Mouse (Mus musculus): ENCODE results near the gene Rack1. TPM values are rescaled to one million over a fixed set of nuclear protein-coding genes. Genes with fewer than 3 reads are reported as not detected.

Gene Rack1
- total and polyA plus RNA-seq, 3 experiments: 3,744 to 6,330 (median 5,265) TPM

DNA sequence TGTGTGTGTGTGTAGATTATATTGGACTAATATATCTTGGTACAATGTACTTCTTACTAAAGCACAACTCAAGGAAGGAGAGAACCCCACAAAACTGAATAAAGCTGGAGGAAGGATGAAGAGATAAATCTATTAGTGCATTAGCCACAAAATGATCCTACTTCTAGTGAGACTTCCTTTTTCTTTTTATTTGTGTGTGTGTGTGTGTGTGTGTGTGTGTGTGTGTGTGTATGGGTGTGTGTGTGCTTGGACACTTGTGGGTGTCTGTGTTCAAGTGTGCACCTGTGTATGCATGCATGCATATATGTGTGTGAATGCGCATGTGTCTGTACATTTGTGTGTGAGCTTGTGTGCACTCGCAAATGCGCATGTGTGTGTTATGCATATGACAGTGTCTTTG is 6.9 kb upstream of the Rack1 start:
- Histone ChIP-seq H3K4me3 (replicated peaks in 1 of 3; ENCODE audit: low read depth in 2 of 3, low read length in 2 of 3, poor library complexity in 1 of 3) (no peak overlapping the region), H3K79me2 (replicated peaks; ENCODE audit: control insufficient read depth, extremely low read depth, insufficient read depth, poor library complexity, severe bottlenecking) (peaks cover 11% of the 10 kb centered on the region), H3K27me3 (replicated peaks) (no peaks in the 10 kb centered on the region), H3K4me2 (ENCODE audit: insufficient read depth, low read depth, poor library complexity, severe bottlenecking) (no peak overlapping the region), H3K27ac (ENCODE audit: insufficient read depth, low read depth) (no peak overlapping the region), H3K36me3 (replicated peaks in 1 of 2; ENCODE audit: control insufficient read depth in 1 of 2, insufficient read depth in 1 of 2, low read length in 1 of 2) (peaks cover 4 to 31% of the 10 kb centered on the region in 2 experiments), H3K9ac (ENCODE audit: insufficient read depth, low read depth) (no peak overlapping the region), H3K4me1 (ENCODE audit: control insufficient read depth in 1 of 2, insufficient read depth in 2 of 2) (peaks cover 9 to 38% of the 10 kb centered on the region in 2 experiments), H3K9me3 (replicated peaks; ENCODE audit: low read length) (no peaks in the 10 kb centered on the region)
- dilution Hi-C loops (cut with MboI; ENCODE audit: extremely low pct_ligation_motif_present, extremely low pct_unique_long_range_greater_than_20kb, low sequenced_read_pairs) (no loop called here), in situ Hi-C loops (cut with MboI; ENCODE audit: low pct_ligation_motif_present, low pct_unique_long_range_greater_than_20kb, low sequenced_read_pairs) (no loop called here)
- TF ChIP-seq ZMIZ1 (IDR thresholded peaks at IDR 0.05; ENCODE audit: low read depth, low read length) (no peak), UBTF (IDR thresholded peaks at IDR 0.05; ENCODE audit: low read depth, low read length) (no peak), USF1 (IDR thresholded peaks at IDR 0.05; ENCODE audit: low read depth, low read length) (no peak), SIN3A (IDR thresholded peaks at IDR 0.05; ENCODE audit: low read length) (no peak), TBP (conservative IDR thresholded peaks at IDR 0.05; ENCODE audit: low read depth, low read length) (no peak), ZC3H11A (IDR thresholded peaks at IDR 0.05; ENCODE audit: low read depth, low read length) (no peak), MAX (IDR thresholded peaks at IDR 0.05; ENCODE audit: low read length) (no peak), ZKSCAN1 (IDR thresholded peaks at IDR 0.05; ENCODE audit: borderline replicate concordance, low read depth, low read length) (no peak), GABPA (IDR thresholded peaks at IDR 0.05; ENCODE audit: insufficient replicate concordance, low read depth, low read length) (no peak), MYC (IDR thresholded peaks at IDR 0.05; ENCODE audit: low read depth, low read length) (no peak), BHLHE40 (IDR thresholded peaks at IDR 0.05; ENCODE audit: low read depth, low read length) (no peak), KAT2A (IDR thresholded peaks at IDR 0.05; ENCODE audit: insufficient replicate concordance, low read length) (no peak), JUN (IDR thresholded peaks at IDR 0.05; ENCODE audit: insufficient read depth, low read depth, low read length) (no peak), NELFE (IDR thresholded peaks at IDR 0.05; ENCODE audit: low read depth, low read length) (no peak), MAZ (IDR thresholded peaks at IDR 0.05; ENCODE audit: low read depth, low read length) (no peak), SMC3 (IDR thresholded peaks at IDR 0.05; ENCODE audit: low read depth, low read length) (no peak), CTCF (conservative IDR thresholded peaks at IDR 0.05 in 1 of 2, IDR thresholded peaks at IDR 0.05 in 1 of 2; ENCODE audit: low read depth in 2 of 2, low read length in 2 of 2) (no peak), E2F4 (IDR thresholded peaks at IDR 0.05; ENCODE audit: insufficient replicate concordance, low read depth, low read length) (no peak), JUND (conservative IDR thresholded peaks at IDR 0.05; ENCODE audit: low read depth, low read length) (no peak), MAFK (IDR thresholded peaks at IDR 0.05; ENCODE audit: insufficient replicate concordance, low read length) (no peak)
- DNase-seq (ENCODE audit: extremely low read depth): no peak

DNA sequence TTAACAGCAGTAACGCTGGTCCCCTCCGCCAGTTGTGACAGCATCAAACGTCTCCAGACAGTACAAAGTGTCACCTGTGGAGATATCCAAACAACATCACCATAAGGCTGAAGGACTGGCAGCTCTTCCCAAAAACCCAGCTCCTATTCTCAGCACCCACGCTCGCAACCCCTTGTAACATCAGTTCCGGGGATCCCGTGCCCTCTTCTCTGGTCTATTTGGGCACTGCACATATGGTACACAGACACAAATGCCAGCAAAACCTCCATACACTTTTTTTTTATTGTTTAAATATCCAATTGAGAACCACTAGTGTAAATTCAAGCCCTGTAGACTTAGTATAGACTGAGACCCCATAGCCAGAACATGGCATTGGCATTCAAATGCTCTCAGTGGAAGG is 4.9 kb upstream of the Rack1 start:
- TF ChIP-seq MAFK (IDR thresholded peaks at IDR 0.05; ENCODE audit: insufficient replicate concordance, low read length): no peak
- no peak for TF ChIP-seq TBP (conservative IDR thresholded peaks at IDR 0.05; ENCODE audit: low read depth, low read length)
- TF ChIP-seq E2F4 (IDR thresholded peaks at IDR 0.05; ENCODE audit: insufficient replicate concordance, low read depth, low read length): no peak
- TF ChIP-seq POLR2AphosphoS2 (IDR thresholded peaks at IDR 0.05; ENCODE audit: low read depth, low read length): no peak
- TF ChIP-seq POLR2A (IDR thresholded peaks at IDR 0.05; ENCODE audit: low read depth, low read length): no peak
- no peak for TF ChIP-seq IRF4 (IDR thresholded peaks at IDR 0.05; ENCODE audit: low read depth, low read length)
- no peak for TF ChIP-seq ZKSCAN1 (IDR thresholded peaks at IDR 0.05; ENCODE audit: borderline replicate concordance, low read depth, low read length)
- no peak for TF ChIP-seq PAX5 (IDR thresholded peaks at IDR 0.05; ENCODE audit: low read length)
- TF ChIP-seq ZNF384 (IDR thresholded peaks at IDR 0.05; ENCODE audit: low read depth, low read length): no peak
- no peak for TF ChIP-seq MYC (IDR thresholded peaks at IDR 0.05; ENCODE audit: low read depth, low read length)
- no peak for TF ChIP-seq MXI1 (IDR thresholded peaks at IDR 0.05; ENCODE audit: low read depth, low read length)
- no peak for TF ChIP-seq NRF1 (IDR thresholded peaks at IDR 0.05; ENCODE audit: low read depth, low read length)
- TF ChIP-seq USF2 (conservative IDR thresholded peaks at IDR 0.05; ENCODE audit: low read depth, low read length): no peak
- no peak for TF ChIP-seq KAT2A (IDR thresholded peaks at IDR 0.05; ENCODE audit: insufficient replicate concordance, low read length)
- Histone ChIP-seq H3K9me3 (replicated peaks; ENCODE audit: low read length) (no peaks in the 10 kb centered on the region), H3K4me2 (ENCODE audit: insufficient read depth, low read depth, poor library complexity, severe bottlenecking) (no peak overlapping the region), H3K27ac (ENCODE audit: insufficient read depth, low read depth) (no peak overlapping the region), H3K79me2 (replicated peaks; ENCODE audit: control insufficient read depth, extremely low read depth, insufficient read depth, poor library complexity, severe bottlenecking) (peaks cover 21% of the 10 kb centered on the region), H3K4me3 (replicated peaks in 1 of 3; ENCODE audit: low read depth in 2 of 3, low read length in 2 of 3, poor library complexity in 1 of 3) (no peak overlapping the region), H3K9ac (ENCODE audit: insufficient read depth, low read depth) (no peak overlapping the region), H3K27me3 (replicated peaks) (no peaks in the 10 kb centered on the region), H3K36me3 (replicated peaks in 1 of 2; ENCODE audit: control insufficient read depth in 1 of 2, insufficient read depth in 1 of 2, low read length in 1 of 2) (peaks cover 4 to 31% of the 10 kb centered on the region in 2 experiments), H3K4me1 (ENCODE audit: control insufficient read depth in 1 of 2, insufficient read depth in 2 of 2) (peaks cover 5 to 26% of the 10 kb centered on the region in 2 experiments)
- in situ Hi-C loops (cut with MboI; ENCODE audit: low pct_ligation_motif_present, low pct_unique_long_range_greater_than_20kb, low sequenced_read_pairs): loop anchor here (5.0 kb wide), 1 partner anchor 307 kb away; no protein-coding TSS in a partner anchor
- no peak for DNase-seq (ENCODE audit: extremely low read depth)
- dilution Hi-C loops (cut with MboI; ENCODE audit: extremely low pct_ligation_motif_present, extremely low pct_unique_long_range_greater_than_20kb, low sequenced_read_pairs): no loop called here
